Mouse (Mus musculus) megakaryocyte-erythroid progenitor cell, adult 5-6 weeks (primary cell): Measurements from ENCODE around the gene Tanc2. TPM values are rescaled to one million over a fixed set of nuclear protein-coding genes. Genes with fewer than 3 reads are reported as not detected.

Source experiments
- ATAC-seq: replicated peaks from 2 replicates; pipeline ENCODE4 v1.8.0; 2016; ENCODE audit warnings: mild to moderate bottlenecking, inconsistent platforms; ENCODE audit not compliant: severe bottlenecking, poor library complexity, low FRiP score, low TSS enrichment
- total RNA-seq, 2 experiments: library from RNA; stranded (forward) in 1 of 2; stranded (reverse) in 1 of 2; fragments of 200-1000, 215-1000 nt in 1 of 2; fragments of >200 nt in 1 of 2; fragmentation: Nextera tagmentation in 1 of 2; gene quantifications; 2 replicates each; pipeline ENCODE4 v1.2.3; 2014 to 2017

The Tanc2 gene
- total RNA-seq (2014; fragmentation: Nextera tagmentation) (0.83 and 1.8 TPM in 2 replicates), total RNA-seq (2017) (0.80 and 5.9 TPM in 2 replicates)

GRCm38 (mm10) chr11:105589877-105590641 lies at the start of gene Tanc2:
Gene Tanc2 (plus strand): TSS chr11:105589986.
- no peak for ATAC-seq

GRCm38 (mm10) chr11:105540781-105541180 lies 49.0 kb upstream of the Tanc2 start:
- ATAC-seq: no peak

GRCm38 (mm10) chr11:105541366-105541765 lies 48.4 kb upstream of the Tanc2 start:
- no peak for ATAC-seq

GRCm38 (mm10) chr11:105542129-105542528 lies 47.7 kb upstream of the Tanc2 start:
- no peak for ATAC-seq

- ATAC-seq: no peak
Measured at GRCm38 (mm10) chr11:105545801-105546200, 44.0 kb upstream of the Tanc2 start.

- ATAC-seq: no peak
Measured at GRCm38 (mm10) chr11:105546393-105546792, 43.4 kb upstream of the Tanc2 start.

GRCm38 (mm10) chr11:105548383-105548782 lies 41.4 kb upstream of the Tanc2 start:
- ATAC-seq: no peak

GRCm38 (mm10) chr11:105549164-105550121 lies 40.3 kb upstream of the Tanc2 start:
- ATAC-seq: no peak

GRCm38 (mm10) chr11:105557285-105557684 lies 32.5 kb upstream of the Tanc2 start:
- ATAC-seq: no peak

- no peak for ATAC-seq
Measured at GRCm38 (mm10) chr11:105558091-105558490, 31.7 kb upstream of the Tanc2 start.

- ATAC-seq: peak; percentile 83
Measured at GRCm38 (mm10) chr11:105558803-105559505, 30.8 kb upstream of the Tanc2 start.

- no peak for ATAC-seq
Measured at GRCm38 (mm10) chr11:105563546-105563945, 26.2 kb upstream of the Tanc2 start.

- no peak for ATAC-seq
Measured at GRCm38 (mm10) chr11:105567221-105567641, 22.6 kb upstream of the Tanc2 start.

GRCm38 (mm10) chr11:105571996-105572395 lies 17.8 kb upstream of the Tanc2 start:
- ATAC-seq: no peak

- ATAC-seq: no peak
Measured at GRCm38 (mm10) chr11:105574241-105574640, 15.5 kb upstream of the Tanc2 start.

GRCm38 (mm10) chr11:105577211-105577610 lies 12.6 kb upstream of the Tanc2 start:
- ATAC-seq: no peak

- no peak for ATAC-seq
Measured at GRCm38 (mm10) chr11:105582020-105582419, 7.8 kb upstream of the Tanc2 start.

GRCm38 (mm10) chr11:105589231-105589876 lies 432 bp upstream of the Tanc2 start:
- ATAC-seq: peak; percentile 78

- peak; percentile 82 for ATAC-seq
Measured at GRCm38 (mm10) chr11:105591905-105592304, 2.1 kb downstream of the Tanc2 start.
